Mouse (Mus musculus) small intestine, adult 2 months (tissue): Measurements from ENCODE around the gene Tnfrsf9. TPM values are rescaled to one million over a fixed set of nuclear protein-coding genes. Genes with fewer than 3 reads are reported as not detected.

ENCODE experiments used
- H3K27ac ChIP-seq: fragments of 200-500 bp; 2 replicates; pipeline ENCODE4 v1.5.1; 2012; ENCODE audit warnings: low read depth, low read length, control low read depth, inconsistent platforms; ENCODE audit not compliant: insufficient read depth
- H3K27me3 ChIP-seq: fragments of 200-500 bp; 2 replicates; pipeline ENCODE4 v1.6.1; 2012; ENCODE audit warnings: mild to moderate bottlenecking, moderate library complexity, low read length, inconsistent platforms; ENCODE audit not compliant: control insufficient read depth, insufficient read depth
- H3K36me3 ChIP-seq: fragments of 200-500 bp; 2 replicates; pipeline ENCODE4 v1.6.1; 2012; ENCODE audit warnings: mild to moderate bottlenecking, low read length, control low read depth, inconsistent platforms; ENCODE audit not compliant: control insufficient read depth, insufficient read depth
- H3K4me1 ChIP-seq: fragments of 200-500 bp; 2 replicates; pipeline ENCODE4 v1.6.1; 2012; ENCODE audit warnings: low read length, inconsistent platforms, mixed read lengths; ENCODE audit not compliant: control insufficient read depth, insufficient read depth, insufficient read length
- H3K4me3 ChIP-seq: fragments of 200-500 bp; 2 replicates; pipeline ENCODE4 v1.5.1; 2012; ENCODE audit warnings: low read depth, mild to moderate bottlenecking, control low read depth, inconsistent platforms, low read length, moderate library complexity
- CTCF ChIP-seq: fragments of 200-500 bp; IDR thresholded peaks from 2 replicates; pipeline ENCODE4 v1.5.1; 2012; ENCODE audit warnings: low read depth, mild to moderate bottlenecking, control low read depth, inconsistent platforms, low read length, moderate library complexity, mixed read lengths; ENCODE audit not compliant: insufficient replicate concordance, insufficient read length; ENCODE audit errors: extremely low read depth
- POLR2A ChIP-seq: fragments of 200-500 bp; IDR thresholded peaks from 2 replicates; pipeline ENCODE4 v1.6.1; 2012; ENCODE audit warnings: low read depth, mild to moderate bottlenecking, control low read depth, inconsistent platforms, low read length, moderate library complexity
- WGBS: fragments of 180-500 bp; shearing (Covaris S2); methylation state at CpG from one replicate; pipeline ENCODE4 v1.1.7; 2018; 5-methylcytosine and 5-hydroxymethylcytosine counted together
- polyA plus RNA-seq: library from polyadenylated mRNA; depleted of rRNA; stranded (reverse); fragments of >200 nt; gene quantifications from 2 replicates; pipeline ENCODE4 v1.2.3, GENCODE M21; 2012

Gene Tnfrsf9
- polyA plus RNA-seq, 1 experiment: 1.3 TPM

GRCm38 (mm10) chr4:150966556-150966955 is 52.2 kb downstream of the Tnfrsf9 start:
- no peaks in the 10 kb centered on the region for H3K36me3 ChIP-seq
- H3K4me1 ChIP-seq: no peaks in the 10 kb centered on the region; the same call in 1 of the 2 replicates
- no peaks in the 10 kb centered on the region for H3K27me3 ChIP-seq
- TF ChIP-seq POLR2A: no peak
- TF ChIP-seq CTCF: peak; percentile 80; the same call in 1 of the 2 replicates
- WGBS: 17% methylated on average over 7 of the region's 7 CpGs
- no peak overlapping the region for H3K4me3 ChIP-seq
- H3K27ac ChIP-seq: no peak overlapping the region

GRCm38 (mm10) chr4:150968956-150969355 is 54.6 kb downstream of the Tnfrsf9 start:
- Histone ChIP-seq H3K27ac (no peak overlapping the region), H3K27me3 (no peaks in the 10 kb centered on the region), H3K36me3 (no peaks in the 10 kb centered on the region), H3K4me3 (no peak overlapping the region), H3K4me1 (no peaks in the 10 kb centered on the region; the same call in 1 of the 2 replicates)
- TF ChIP-seq POLR2A (no peak), CTCF (no peak)
- WGBS: 67% methylated on average over 8 of the region's 8 CpGs

- no peaks in the 10 kb centered on the region for H3K27me3 ChIP-seq
- no peak overlapping the region for H3K4me3 ChIP-seq
- H3K27ac ChIP-seq: no peak overlapping the region
- 79% methylated on average over 8 of the region's 8 CpGs for WGBS
- no peaks in the 10 kb centered on the region for H3K36me3 ChIP-seq
- TF ChIP-seq CTCF (no peak), POLR2A (no peak)
- no peaks in the 10 kb centered on the region for H3K4me1 ChIP-seq
These were observed 58.9 kb downstream of the Tnfrsf9 start for GRCm38 (mm10) chr4:150973264-150973663.

DNA sequence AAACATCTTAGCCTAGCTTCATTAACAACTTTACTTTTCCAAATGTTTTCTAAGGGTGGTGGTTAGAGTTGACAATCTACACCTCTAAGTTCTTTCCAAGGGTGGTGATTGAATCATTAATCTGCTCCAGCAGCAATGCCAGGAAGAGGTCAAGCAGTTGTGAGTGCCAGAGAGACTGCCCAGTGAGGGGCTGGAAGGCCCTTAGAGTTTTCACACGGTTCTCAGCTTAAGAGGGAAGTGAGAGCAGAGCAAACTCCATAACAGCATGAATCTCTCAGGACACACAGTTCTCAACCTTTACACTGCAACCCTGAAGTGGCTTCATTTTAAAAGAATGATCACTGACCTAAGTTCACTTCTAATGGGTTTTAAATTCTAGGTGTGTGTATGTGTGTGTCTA is 60.8 kb downstream of the Tnfrsf9 start:
- TF ChIP-seq CTCF: no peak
- no peak for TF ChIP-seq POLR2A
- Histone ChIP-seq H3K4me3 (no peak overlapping the region), H3K36me3 (no peaks in the 10 kb centered on the region), H3K4me1 (no peaks in the 10 kb centered on the region), H3K27me3 (no peaks in the 10 kb centered on the region), H3K27ac (no peak overlapping the region)
- WGBS: 35% methylated on average over 1 of the region's 1 CpGs

DNA sequence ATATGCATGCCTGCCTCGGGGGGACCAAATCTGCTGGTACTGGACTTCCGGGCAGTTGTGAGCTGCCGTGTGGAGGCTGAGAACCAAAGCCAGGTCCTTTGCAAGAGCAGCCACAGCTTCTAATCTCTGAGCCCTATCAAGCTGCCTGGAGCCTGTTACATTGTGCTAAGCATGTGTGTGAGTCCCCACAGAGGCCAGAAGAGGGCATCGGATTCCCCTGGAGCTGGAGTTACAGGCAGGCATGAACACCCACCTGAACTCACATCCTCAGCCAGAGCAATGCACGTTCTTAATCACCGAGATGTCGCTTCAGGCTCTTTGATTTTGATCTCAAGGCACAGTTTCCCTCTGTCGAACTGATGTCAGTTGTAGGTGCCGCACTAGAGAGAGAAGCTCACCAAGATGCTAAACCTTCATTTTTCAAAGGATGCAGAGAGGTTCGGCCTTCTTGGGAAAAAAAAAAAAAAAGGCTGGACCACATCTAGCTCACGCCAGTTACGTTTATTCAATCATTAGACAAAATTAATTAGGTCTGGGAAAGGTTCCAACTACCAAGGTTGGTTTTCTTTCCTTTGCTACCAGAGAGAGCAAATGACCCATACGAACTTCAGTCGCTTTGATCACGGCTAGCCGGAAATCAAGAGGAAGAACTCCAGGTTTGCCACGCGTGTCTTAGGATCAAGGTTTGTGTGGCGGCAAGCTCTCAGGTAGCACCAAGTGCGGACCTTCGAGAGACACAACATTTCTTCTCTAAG is 64.0 kb downstream of the Tnfrsf9 start:
- no peak overlapping the region for H3K4me3 ChIP-seq
- 80% methylated on average over 21 of the region's 21 CpGs for WGBS
- no peak overlapping the region for H3K27ac ChIP-seq
- H3K27me3 ChIP-seq: no peaks in the 10 kb centered on the region
- no peaks in the 10 kb centered on the region for H3K36me3 ChIP-seq
- no peaks in the 10 kb centered on the region for H3K4me1 ChIP-seq
- no peak for TF ChIP-seq POLR2A
- TF ChIP-seq CTCF: no peak

- Histone ChIP-seq H3K4me1 (no peaks in the 10 kb centered on the region), H3K27me3 (no peaks in the 10 kb centered on the region), H3K4me3 (no peak overlapping the region), H3K27ac (no peak overlapping the region), H3K36me3 (no peaks in the 10 kb centered on the region)
- no peak for TF ChIP-seq POLR2A
- TF ChIP-seq CTCF: no peak
- 77% methylated on average over 9 of the region's 9 CpGs for WGBS
These were observed 65.1 kb downstream of the Tnfrsf9 start for GRCm38 (mm10) chr4:150979455-150979854.

- 85% methylated on average over 5 of the region's 5 CpGs for WGBS
- no peak overlapping the region for H3K27ac ChIP-seq
- no peak overlapping the region for H3K4me3 ChIP-seq
- no peaks in the 10 kb centered on the region for H3K27me3 ChIP-seq
- no peaks in the 10 kb centered on the region for H3K4me1 ChIP-seq
- no peak for TF ChIP-seq POLR2A
- H3K36me3 ChIP-seq: no peaks in the 10 kb centered on the region
These were observed 65.8 kb downstream of the Tnfrsf9 start for GRCm38 (mm10) chr4:150980153-150980552.
